Mouse (Mus musculus): ENCODE measurements around the gene Nrxn1. TPM values are rescaled to one million over a fixed set of nuclear protein-coding genes. Genes with fewer than 3 reads are reported as not detected.

Nrxn1 gene
- total RNA-seq, 2 experiments from 2014 or later, result 450 to 453 TPM

DNA sequence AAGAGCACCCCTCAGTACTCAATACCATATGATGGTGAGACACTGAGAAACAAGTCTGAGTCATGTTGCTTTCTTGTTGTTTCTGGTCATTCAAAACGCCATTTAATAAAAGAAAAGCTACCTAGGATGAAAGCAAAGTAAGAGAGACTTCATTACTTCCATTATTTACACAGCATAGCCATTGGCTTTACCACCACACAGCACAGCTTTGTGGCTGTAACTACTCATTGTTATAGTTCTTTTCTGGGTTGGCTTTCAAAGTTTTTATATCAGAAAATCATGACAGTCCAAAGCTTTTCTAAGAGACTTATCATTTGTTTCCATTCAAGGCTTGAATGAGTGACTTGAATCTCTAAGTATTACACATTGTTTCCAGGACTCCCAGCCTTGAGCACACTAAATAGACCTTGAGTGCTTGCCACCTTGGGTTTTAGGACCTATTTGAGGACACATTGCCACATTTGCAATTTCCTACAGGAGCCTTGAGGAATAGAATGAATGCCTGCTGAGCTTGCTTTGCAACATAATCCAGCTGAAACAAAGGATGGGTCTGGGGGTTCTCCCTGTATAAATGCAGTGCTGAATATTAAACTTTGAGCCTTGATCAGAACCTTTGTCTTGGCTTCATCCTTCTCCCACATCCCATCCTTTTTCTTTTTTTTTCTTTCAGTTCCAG, 468.1 kb downstream of the Nrxn1 start:
- no peak overlapping the region for H3K4me3 ChIP-seq
- no peak for TF ChIP-seq CTCF (conservative IDR thresholded peaks at IDR 0.05)

DNA sequence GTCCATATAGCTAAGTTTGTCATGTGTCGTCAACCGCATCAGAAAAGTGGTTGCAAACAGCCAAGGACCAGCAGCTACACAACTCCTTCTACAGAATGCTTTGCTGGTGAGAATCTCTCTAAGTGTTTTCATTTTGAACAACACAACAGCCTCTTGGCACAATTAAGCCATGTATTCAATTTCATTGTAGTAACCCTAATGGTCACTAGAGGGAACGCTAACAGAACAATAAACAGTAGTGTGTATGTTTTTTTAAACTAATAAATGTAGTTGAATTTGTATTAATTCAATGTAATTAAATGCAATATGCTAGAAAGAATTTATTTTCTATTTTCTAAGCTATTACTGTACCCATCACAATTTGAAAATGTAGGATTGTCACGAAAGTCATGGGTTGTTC, 471.0 kb downstream of the Nrxn1 start:
- peak; percentile 73 for TF ChIP-seq CTCF (conservative IDR thresholded peaks at IDR 0.05)
- DNase-seq (ENCODE audit: low spot score in 2 of 2), result no peak
- Histone ChIP-seq H3K4me3 (no peak overlapping the region), H3K27ac (no peak overlapping the region)

More for the DNA sequence above, 468.1 kb downstream of the Nrxn1 start:
- peak overlapping the region; percentile 32; the same call in 1 of the 2 replicates for H3K27ac ChIP-seq
- DNase-seq (ENCODE audit: low spot score in 2 of 2), result no peak

DNA sequence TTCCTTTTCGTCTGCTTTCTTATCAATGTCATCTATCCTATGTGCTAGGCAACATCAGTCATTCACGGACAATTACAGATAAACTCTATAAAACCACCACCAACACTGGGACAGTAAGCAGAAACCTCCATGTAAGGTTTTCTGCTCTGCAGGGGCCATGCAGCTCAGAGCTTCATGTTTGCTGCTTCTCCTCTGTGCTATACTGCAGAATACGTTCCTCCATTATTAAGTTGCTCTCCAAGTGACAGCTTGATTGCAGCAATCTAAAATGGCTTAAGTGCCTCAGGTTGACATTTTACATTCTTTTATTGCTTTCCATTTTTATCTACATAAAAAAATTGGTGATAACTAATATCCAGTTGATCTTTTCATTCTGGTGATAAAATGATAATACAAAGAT, 477.9 kb downstream of the Nrxn1 start:
- DNase-seq (ENCODE audit: low spot score in 2 of 2), result no peak

DNA sequence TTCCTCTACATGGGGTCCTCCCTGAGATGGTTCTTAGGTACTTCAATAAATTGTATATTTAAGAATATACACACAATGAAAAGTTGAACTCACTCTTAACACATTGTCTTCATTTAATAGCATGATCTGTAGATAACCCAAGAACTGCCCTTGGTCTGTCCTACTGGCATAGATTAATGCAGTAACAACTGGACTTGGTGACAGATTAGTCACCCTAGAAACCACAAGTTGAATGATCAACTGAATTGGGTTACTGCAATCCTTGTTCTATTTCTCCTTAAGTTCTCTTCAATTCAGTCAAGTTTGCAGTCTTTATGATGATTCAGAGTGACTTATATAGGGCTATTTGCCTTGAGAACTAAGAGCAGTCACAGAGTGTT, 485.5 kb downstream of the Nrxn1 start:
- no peak for TF ChIP-seq CTCF (conservative IDR thresholded peaks at IDR 0.05)
- Histone ChIP-seq H3K4me3 (no peak overlapping the region), H3K27ac (peak overlapping the region; percentile 64)
- DNase-seq (ENCODE audit: low spot score in 2 of 2), result no peak

More for the DNA sequence above, 477.9 kb downstream of the Nrxn1 start:
- H3K4me3 ChIP-seq, result no peak overlapping the region
- TF ChIP-seq CTCF (conservative IDR thresholded peaks at IDR 0.05), result no peak
- H3K27ac ChIP-seq, result no peak overlapping the region

DNA sequence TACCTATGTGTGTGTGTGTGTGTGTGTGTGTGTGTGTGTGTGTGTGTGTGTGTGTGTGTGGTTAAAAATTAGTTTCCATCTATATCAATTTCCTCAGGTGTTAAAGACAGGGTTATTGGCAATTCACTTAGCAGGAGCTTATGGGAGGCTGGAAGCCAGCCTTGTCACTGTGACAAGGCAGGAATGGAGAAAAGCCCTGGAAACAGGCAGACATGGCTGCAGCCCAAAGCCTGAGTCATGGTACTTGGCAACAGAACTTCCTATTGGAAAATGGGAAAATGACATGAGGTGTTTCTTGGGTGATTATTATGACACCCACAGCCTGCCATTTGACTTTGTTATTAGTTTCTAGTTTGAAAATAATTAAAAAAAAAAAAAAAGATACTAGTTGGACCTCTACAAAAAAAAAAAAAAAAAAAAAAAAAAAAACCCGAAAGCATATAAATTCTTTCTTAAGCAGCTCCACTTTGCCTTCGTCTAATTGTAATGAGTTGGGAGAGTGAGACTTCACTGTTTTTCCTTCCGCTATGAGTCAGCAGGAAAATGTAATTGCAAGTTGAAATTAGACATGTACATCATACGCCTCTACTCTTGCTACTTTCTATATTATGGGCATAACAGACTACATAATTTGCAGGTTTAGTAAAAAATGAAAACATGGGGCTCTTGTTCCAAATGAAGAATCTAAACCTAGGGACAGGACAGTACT, 486.0 kb downstream of the Nrxn1 start:
- no peak for TF ChIP-seq CTCF (conservative IDR thresholded peaks at IDR 0.05)
- H3K27ac ChIP-seq, result peak overlapping the region; percentile 64
- no peak overlapping the region for H3K4me3 ChIP-seq
- DNase-seq (ENCODE audit: low spot score in 2 of 2), result peak; percentile 74 to 77

DNA sequence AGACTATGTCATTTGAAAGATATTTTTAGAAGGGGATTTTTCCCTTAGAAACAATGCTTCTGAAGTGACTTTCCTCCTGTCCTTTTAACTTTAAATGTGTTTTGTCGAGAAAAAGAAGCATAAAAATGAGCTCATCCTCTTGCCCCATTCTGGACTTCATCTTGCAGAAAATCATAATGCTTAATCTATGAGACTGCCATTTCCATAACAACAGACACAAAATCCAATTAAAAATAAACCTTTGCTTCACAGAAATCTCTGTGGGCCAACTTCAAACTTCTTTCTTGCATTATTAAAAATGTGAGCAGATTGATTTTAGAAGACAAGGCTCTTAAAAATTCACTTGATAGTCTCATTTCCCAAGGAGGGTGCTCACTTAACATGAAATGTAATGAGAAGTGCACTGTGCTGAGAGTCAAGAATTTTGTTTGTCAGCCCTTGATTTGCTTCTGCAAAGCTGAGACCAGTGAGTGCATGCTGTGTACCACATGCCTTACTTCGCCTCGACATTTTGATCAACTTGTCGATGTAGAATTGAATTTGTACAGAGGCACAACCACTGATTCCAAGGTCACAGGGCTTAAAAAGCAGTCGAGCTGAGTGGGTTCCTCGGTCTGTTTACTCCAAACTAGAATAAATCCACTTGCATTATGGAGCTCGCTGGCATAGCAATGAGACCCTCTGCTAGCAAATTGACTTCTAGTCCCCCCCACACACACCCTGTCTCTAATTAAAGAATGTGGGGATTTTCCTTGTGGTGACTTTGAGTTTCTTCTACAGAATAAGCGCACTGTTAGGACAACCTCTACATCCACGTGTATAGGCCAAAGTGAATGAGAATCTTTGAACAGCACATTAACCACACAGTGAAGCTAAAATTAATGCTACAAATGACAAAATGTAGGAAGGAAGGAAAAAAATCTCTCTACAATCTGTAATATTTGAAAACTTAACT, 493.0 kb downstream of the Nrxn1 start:
- Histone ChIP-seq H3K27ac (no peak overlapping the region), H3K4me3 (no peak overlapping the region)
- no peak for TF ChIP-seq CTCF (conservative IDR thresholded peaks at IDR 0.05)
- no peak for DNase-seq (ENCODE audit: low spot score in 2 of 2)

DNA sequence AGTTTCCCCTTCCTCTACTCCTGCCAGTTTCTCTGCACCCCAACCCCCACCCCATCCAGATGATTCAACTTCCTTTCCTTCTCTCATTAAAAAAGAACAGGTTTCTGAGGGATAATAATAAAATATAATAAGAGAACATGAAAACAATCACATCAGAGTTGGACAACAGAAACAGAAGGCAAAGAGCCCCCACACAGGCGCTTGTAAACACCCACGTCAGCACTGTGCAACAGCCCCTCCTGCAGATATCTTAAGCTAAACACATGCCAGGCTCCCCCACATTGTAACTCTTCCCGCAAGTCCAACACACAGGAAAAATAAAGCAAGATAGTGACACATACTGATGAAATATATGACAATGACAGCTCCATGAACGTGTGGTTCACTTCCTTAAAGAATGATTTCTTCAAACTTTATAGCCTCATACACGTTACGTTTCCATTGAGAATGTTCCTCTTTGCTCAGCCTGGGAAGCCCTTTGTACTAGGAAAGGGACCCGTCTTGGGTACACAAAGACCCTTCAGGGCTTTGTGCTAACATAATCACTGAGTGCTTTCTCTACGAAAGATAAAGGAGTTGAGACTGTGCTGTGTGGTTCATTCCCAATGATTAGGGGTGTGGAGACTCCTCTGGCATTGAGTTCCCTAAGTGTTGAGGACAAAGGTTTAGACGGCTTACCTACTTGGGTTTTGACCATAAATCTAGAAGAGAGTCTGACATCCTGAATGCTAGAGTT, 497.9 kb downstream of the Nrxn1 start:
- peak; percentile 51 to 75 for DNase-seq (ENCODE audit: low spot score in 2 of 2)
- no peak for TF ChIP-seq CTCF (conservative IDR thresholded peaks at IDR 0.05)

DNA sequence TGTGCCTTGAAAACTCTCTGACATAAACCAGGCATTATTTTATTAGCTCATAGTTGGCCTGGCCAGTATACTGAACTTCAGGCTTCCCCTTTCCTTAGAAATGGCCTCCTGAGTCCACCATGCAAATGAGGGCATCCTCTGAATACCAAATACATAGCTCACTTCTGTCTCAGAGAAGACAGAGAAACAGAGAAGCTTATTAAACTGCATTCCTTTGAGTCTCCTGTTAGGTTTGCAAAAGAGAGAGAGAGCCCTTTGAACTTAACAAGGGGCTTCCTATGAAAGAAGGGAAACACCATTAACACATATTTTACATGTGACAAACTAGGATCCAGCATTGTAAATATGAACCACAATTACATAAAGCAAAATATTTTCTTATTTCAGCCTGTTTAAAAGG, 506.0 kb downstream of the Nrxn1 start:
- no peak for TF ChIP-seq CTCF (conservative IDR thresholded peaks at IDR 0.05)
- no peak overlapping the region for H3K27ac ChIP-seq
- DNase-seq (ENCODE audit: low spot score in 2 of 2), result no peak
- no peak overlapping the region for H3K4me3 ChIP-seq

More for the DNA sequence above, 497.9 kb downstream of the Nrxn1 start:
- H3K4me3 ChIP-seq, result no peak overlapping the region
- 0 out of 2 replicates have a peak overlapping the region, but pooled peaks have one; percentile 11 for H3K27ac ChIP-seq

DNA sequence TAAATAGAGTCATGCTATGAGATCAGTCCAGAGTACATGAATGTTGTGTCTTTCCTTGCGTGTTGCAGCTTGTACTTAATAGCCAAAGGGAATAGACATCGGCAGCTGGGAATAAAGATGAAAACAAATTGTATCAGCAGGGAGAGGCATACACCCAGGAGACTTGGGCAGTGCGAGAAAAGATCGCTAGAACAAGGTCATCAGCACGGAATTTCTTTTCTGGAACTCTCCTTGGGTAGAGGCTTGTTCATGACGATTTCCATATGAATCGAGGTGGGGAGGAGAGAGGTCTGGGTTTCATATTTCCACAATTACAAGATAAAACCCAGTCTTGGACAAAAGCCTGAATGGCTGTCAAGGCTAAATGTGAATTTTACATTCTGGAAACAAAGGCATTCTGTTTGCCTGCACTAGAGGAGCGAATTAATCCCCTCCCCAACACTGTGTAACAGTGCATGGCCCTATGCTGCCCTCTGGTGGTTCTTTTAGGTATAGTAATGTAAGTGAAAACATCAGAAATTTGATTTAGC, 508.1 kb downstream of the Nrxn1 start:
- Histone ChIP-seq H3K27ac (peak overlapping the region; percentile 87), H3K4me3 (peak overlapping the region; percentile 40)
- TF ChIP-seq CTCF (conservative IDR thresholded peaks at IDR 0.05), result peak; percentile 92
- DNase-seq (ENCODE audit: low spot score in 2 of 2), result peak; percentile 81 to 83

DNA sequence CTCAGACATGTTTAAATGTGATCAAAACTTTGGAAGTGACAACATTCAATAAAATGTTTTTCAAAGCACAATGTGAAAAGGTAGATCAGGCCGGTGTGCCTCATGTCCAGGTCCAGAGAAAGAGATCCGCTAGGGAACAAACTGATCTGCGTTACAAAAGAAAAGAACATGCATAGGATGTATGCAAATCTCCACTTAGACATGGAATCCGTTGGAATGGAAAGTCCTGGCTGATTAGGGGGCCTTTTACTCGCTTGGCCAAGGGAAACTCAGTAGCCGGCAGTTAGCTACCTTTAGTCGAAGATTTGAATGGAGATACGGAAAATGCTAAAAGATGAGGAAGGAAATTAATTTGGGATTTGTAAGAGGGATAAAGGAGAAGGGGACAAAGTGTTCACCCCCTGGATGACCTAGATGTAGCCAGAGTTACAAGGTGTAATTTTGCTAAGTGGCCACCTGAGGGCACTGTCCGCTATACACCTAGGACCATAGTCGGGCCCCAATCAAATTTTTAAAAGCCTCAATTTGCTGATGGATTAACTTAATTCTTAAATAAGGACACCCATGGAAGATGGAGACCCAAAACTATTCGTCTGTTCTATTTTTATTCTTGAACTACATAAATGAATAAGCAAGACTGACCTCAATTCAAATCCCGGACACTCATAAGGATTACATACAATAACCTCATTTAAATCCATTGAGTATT, 508.9 kb downstream of the Nrxn1 start:
- peak; percentile 86 for TF ChIP-seq CTCF (conservative IDR thresholded peaks at IDR 0.05)
- Histone ChIP-seq H3K27ac (peak overlapping the region; percentile 87), H3K4me3 (no peak overlapping the region)
- DNase-seq (ENCODE audit: low spot score in 2 of 2), result no peak

DNA sequence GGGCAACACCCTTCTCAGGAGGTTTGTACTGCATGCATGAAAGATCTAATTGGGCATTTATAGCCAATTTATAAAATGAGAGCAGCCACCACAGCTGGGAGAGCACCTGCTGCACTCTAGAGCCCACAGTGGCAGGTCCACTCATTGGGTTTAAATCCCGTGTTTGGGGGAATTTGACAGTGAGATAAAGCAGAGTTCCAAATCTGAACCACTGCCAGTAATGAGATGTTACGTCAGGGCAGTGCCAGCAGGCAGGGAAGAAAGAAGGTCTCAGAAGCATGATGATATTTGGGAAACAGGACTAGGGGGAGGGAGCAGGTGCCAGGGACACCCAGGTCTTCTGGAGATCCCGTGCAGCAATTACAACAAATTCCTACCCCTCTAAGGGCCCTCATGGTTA, 509.7 kb downstream of the Nrxn1 start:
- Histone ChIP-seq H3K27ac (peak overlapping the region; percentile 36; the same call in 1 of the 2 replicates), H3K4me3 (no peak overlapping the region)
- no peak for DNase-seq (ENCODE audit: low spot score in 2 of 2)
- no peak for TF ChIP-seq CTCF (conservative IDR thresholded peaks at IDR 0.05)

All from layer of hippocampus, adult 2 months (tissue).